Mouse (Mus musculus) limb, embryonic 13.5 days (tissue): ENCODE measurements around the gene Chst8. TPM values are rescaled to one million over a fixed set of nuclear protein-coding genes. Genes with fewer than 3 reads are reported as not detected.

Source experiments
- ATAC-seq: fragments of 200-750 bp; cut with Nextera tagmentation; 2 replicates; pipeline ENCODE4 v1.8.0; 2017; ENCODE audit warnings: low read depth, moderate number of reproducible peaks, moderate TSS enrichment; ENCODE audit not compliant: low FRiP score
- H3K27ac ChIP-seq: fragments of 300-500 bp; sonication (generic); 2 replicates; pipeline ENCODE4 v1.5.1; 2015; ENCODE audit warnings: inconsistent platforms, mild to moderate bottlenecking, moderate library complexity
- H3K27me3 ChIP-seq: fragments of 300-500 bp; sonication (generic); 2 replicates; pipeline ENCODE4 v1.6.1; 2015; ENCODE audit warnings: mild to moderate bottlenecking, inconsistent platforms
- H3K36me3 ChIP-seq: fragments of 300-500 bp; sonication (generic); 2 replicates; pipeline ENCODE4 v1.6.1; 2015; ENCODE audit warnings: inconsistent platforms, mild to moderate bottlenecking, moderate library complexity
- H3K4me1 ChIP-seq: fragments of 300-500 bp; sonication (generic); 2 replicates; pipeline ENCODE4 v1.6.1; 2015; ENCODE audit warnings: inconsistent platforms
- H3K4me2 ChIP-seq: fragments of 300-500 bp; sonication (generic); replicated peaks from 2 replicates; pipeline ENCODE4 v1.6.1; 2015; ENCODE audit warnings: inconsistent platforms, mild to moderate bottlenecking, moderate library complexity
- H3K4me3 ChIP-seq: fragments of 300-500 bp; sonication (generic); 2 replicates; pipeline ENCODE4 v1.5.1; 2015; ENCODE audit warnings: moderate library complexity, mild to moderate bottlenecking, inconsistent platforms
- H3K9ac ChIP-seq: fragments of 300-500 bp; sonication (generic); 2 replicates; pipeline ENCODE4 v1.6.1; 2015; ENCODE audit warnings: mild to moderate bottlenecking, inconsistent platforms
- H3K9me3 ChIP-seq: fragments of 300-500 bp; sonication (generic); 2 replicates; pipeline ENCODE4 v1.6.1; 2016; ENCODE audit warnings: inconsistent platforms
- WGBS: fragments of 180-500 bp; shearing (Covaris S2); methylation state at CpG from one replicate; pipeline ENCODE4 v1.1.7; 2015; 5-methylcytosine and 5-hydroxymethylcytosine counted together
- polyA plus RNA-seq: library from polyadenylated mRNA; unstranded; fragments of >200 nt; fragmentation: Nextera tagmentation; extraction: Ambion mirVana; gene quantifications from 2 replicates; pipeline ENCODE4 v1.2.1, GENCODE M21; 2015

The Chst8 gene
- polyA plus RNA-seq, 1 experiment from 2014 or later, result 2.2 TPM

DNA sequence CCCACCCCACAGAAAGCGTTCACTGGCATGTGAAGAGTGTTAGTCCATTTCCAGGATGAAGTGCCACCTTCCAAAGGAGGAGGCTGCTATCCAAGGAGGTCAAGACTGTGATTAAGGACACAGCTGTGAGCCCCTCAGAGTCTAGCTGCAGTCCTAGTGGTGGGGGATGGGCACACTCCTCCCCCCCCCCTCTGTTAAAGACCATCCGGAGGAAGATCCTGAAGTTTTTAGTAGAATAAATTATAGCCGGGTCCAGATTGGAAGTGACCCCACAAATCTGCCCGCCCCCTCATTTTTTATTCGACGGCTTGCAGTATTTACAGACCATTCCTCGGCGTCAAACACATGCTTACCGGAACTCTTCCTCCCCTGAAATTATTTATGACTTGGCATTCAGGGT, 114.3 kb downstream of the Chst8 start:
- no peak for ATAC-seq
- H3K4me1 ChIP-seq, result no peaks in the 10 kb centered on the region
- H3K27me3 ChIP-seq, result peaks cover 9% of the 10 kb centered on the region
- H3K9ac ChIP-seq, result no peak overlapping the region
- WGBS, result 63% methylated on average over 9 of the region's 9 CpGs
- no peaks in the 10 kb centered on the region for H3K36me3 ChIP-seq
- no peak overlapping the region for H3K4me2 ChIP-seq
- no peak overlapping the region for H3K27ac ChIP-seq
- no peaks in the 10 kb centered on the region for H3K9me3 ChIP-seq
- no peak overlapping the region for H3K4me3 ChIP-seq

DNA sequence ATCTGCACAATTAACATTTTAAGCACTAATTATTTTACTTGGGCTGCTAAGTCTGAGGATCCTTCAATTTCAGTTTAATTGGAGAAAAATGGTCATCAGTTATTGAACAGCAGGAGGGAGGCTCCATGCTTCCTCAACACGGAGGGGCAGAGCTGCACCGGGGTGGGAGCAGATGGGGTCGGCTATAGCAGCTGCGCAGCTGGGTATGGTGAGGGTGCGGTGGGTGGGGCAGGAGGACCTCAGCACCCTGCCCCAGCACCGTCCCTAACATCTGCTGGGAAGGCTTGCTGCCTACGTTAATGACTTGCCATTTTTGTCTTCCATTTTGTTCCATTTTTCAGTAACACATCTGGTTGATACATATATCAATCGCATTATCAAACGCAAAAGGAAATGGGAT, 116.4 kb downstream of the Chst8 start:
- H3K9me3 ChIP-seq, result no peaks in the 10 kb centered on the region
- 65% methylated on average over 9 of the region's 9 CpGs for WGBS

DNA sequence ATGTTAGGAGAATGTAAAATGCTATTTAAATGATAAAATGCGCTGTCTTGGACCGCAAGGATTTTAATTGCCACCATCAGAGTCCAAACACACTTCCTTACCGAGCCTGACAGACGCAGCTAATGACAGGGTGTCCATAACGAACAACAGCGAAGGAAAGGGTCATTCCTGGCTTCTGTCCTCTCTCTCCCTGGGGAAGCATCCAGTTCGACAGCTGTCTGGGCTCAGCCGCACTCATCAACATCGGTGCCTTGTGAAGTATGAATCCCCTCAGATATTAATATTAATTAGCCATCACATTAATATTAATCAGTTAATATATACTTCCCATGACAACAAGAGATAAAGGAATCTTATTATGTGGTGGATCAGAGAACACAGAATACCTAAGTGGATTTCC, 117.6 kb downstream of the Chst8 start:
- Histone ChIP-seq H3K27ac (no peak overlapping the region), H3K4me1 (0 out of 2 replicates have a peak, but pooled peaks cover 5% of the 10 kb centered on the region), H3K36me3 (no peaks in the 10 kb centered on the region), H3K27me3 (0 out of 2 replicates have a peak, but pooled peaks cover 10% of the 10 kb centered on the region), H3K9me3 (no peaks in the 10 kb centered on the region), H3K4me2 (no peak overlapping the region), H3K4me3 (no peak overlapping the region), H3K9ac (no peak overlapping the region)
- ATAC-seq, result no peak
- WGBS, result 46% methylated on average over 9 of the region's 9 CpGs

More for the DNA sequence above, 116.4 kb downstream of the Chst8 start:
- 0 out of 2 replicates have a peak, but pooled peaks cover 10% of the 10 kb centered on the region for H3K27me3 ChIP-seq
- no peak overlapping the region for H3K4me2 ChIP-seq
- no peak overlapping the region for H3K27ac ChIP-seq
- 0 out of 2 replicates have a peak, but pooled peaks cover 5% of the 10 kb centered on the region for H3K4me1 ChIP-seq
- no peak for ATAC-seq
- no peak overlapping the region for H3K4me3 ChIP-seq
- H3K36me3 ChIP-seq, result no peaks in the 10 kb centered on the region
- no peak overlapping the region for H3K9ac ChIP-seq

DNA sequence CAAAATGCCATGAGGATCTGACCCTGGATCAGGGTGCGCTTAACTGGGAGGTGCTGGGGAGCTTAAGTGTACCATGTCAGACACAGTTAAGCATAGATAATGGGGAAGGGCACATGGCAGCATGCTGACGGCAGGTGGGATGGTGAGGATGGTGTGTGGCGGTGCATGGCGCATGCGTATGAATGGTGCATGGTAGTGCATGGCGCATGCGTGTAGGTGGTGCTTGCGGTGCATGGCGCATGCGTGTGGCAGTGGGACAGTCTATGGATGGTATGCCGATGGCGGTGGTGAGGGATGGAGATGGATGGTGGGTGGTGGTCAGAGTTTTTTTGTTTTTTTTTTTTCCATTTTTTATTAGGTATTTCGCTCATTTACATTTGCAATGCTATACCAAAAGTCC, 118.6 kb downstream of the Chst8 start:
- no peak for ATAC-seq
- 0 out of 2 replicates have a peak, but pooled peaks cover 4% of the 10 kb centered on the region for H3K27me3 ChIP-seq
- H3K4me1 ChIP-seq, result peaks cover 5% of the 10 kb centered on the region; the same call in 1 of the 2 replicates
- H3K9me3 ChIP-seq, result no peaks in the 10 kb centered on the region
- H3K4me2 ChIP-seq, result no peak overlapping the region
- no peak overlapping the region for H3K9ac ChIP-seq
- no peak overlapping the region for H3K27ac ChIP-seq
- no peak overlapping the region for H3K4me3 ChIP-seq
- 96% methylated on average over 13 of the region's 13 CpGs for WGBS
- no peaks in the 10 kb centered on the region for H3K36me3 ChIP-seq

DNA sequence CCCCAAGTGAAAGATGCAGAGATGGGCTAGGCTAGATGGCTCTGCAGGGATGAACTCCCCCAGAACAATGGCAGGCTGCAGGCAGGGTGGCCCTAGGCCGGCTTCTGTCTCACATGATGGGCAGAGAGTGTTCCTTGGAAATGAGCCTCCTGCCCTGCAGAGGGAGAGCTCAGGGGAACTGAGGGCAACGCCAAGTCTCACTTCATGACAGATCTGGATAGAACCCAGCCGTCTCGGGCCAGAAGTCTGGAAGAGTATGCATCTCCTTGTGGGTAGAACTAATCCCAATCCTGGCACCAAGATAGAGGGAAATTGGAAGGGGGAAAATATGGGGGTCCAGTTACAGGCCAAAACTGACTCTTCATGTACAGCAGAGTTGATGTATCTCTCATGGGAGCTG, 119.4 kb downstream of the Chst8 start:
- 0 out of 2 replicates have a peak, but pooled peaks cover 9% of the 10 kb centered on the region for H3K27me3 ChIP-seq
- no peaks in the 10 kb centered on the region for H3K9me3 ChIP-seq
- ATAC-seq, result no peak
- H3K9ac ChIP-seq, result no peak overlapping the region
- H3K4me1 ChIP-seq, result peaks cover 5% of the 10 kb centered on the region; the same call in 1 of the 2 replicates
- H3K4me2 ChIP-seq, result no peak overlapping the region
- H3K27ac ChIP-seq, result no peak overlapping the region
- H3K4me3 ChIP-seq, result no peak overlapping the region
- H3K36me3 ChIP-seq, result no peaks in the 10 kb centered on the region
- 80% methylated on average over 4 of the region's 4 CpGs for WGBS

DNA sequence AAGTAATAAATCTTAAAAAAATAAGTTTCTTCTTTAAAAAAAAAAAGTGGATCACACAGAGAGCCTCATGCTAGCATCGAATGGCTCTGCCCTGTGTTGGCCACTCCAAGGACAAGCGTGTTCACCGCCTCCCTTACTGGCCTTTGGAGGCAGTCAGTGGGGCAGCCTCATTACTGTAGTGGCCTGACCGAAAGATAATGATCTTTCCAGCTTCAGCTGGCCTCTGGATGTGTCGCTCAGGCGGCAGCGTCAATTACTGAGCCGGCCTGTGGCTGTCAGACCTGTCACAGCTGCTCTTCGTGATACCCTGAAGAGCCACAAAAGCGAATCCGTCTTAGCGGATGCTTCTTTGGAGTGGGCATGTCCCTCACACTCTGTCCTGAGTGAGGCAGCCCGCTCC, 122.4 kb downstream of the Chst8 start:
- WGBS, result 52% methylated on average over 13 of the region's 13 CpGs

DNA sequence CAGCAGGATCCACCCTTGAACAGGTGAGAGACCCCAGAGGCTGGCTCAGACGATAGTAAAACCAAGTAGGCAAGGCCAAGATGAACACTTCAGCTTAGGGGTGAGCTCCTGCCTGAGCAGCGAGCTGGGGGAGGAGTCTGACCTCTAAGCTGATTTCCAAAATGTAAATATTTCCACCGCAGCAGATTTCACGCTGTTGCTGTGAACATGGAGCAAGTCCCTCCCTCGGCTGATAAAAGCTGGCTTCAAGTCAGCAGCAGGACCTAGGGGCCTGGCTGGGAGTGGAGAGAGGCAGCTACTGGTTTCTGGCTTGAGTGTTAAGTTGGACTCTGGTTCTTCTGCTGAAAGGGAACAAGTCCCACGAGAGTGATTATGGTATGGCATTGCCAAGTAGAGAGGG, 123.5 kb downstream of the Chst8 start:
- H3K4me3 ChIP-seq, result no peak overlapping the region
- no peak overlapping the region for H3K4me2 ChIP-seq
- 31% methylated on average over 6 of the region's 6 CpGs for WGBS
- no peaks in the 10 kb centered on the region for H3K9me3 ChIP-seq
- peaks cover 26% of the 10 kb centered on the region; the same call in 1 of the 2 replicates for H3K27me3 ChIP-seq
- peaks cover 5% of the 10 kb centered on the region; the same call in 1 of the 2 replicates for H3K4me1 ChIP-seq
- H3K27ac ChIP-seq, result no peak overlapping the region
- 0 out of 2 replicates have a peak, but pooled peaks have one; percentile 15 for ATAC-seq
- no peak overlapping the region for H3K9ac ChIP-seq
- no peaks in the 10 kb centered on the region for H3K36me3 ChIP-seq

More for the DNA sequence above, 122.4 kb downstream of the Chst8 start:
- H3K4me3 ChIP-seq, result no peak overlapping the region
- no peaks in the 10 kb centered on the region for H3K9me3 ChIP-seq
- H3K9ac ChIP-seq, result no peak overlapping the region
- no peak for ATAC-seq
- H3K27ac ChIP-seq, result no peak overlapping the region
- H3K4me2 ChIP-seq, result no peak overlapping the region
- H3K4me1 ChIP-seq, result peaks cover 5% of the 10 kb centered on the region; the same call in 1 of the 2 replicates
- H3K27me3 ChIP-seq, result 0 out of 2 replicates have a peak, but pooled peaks cover 24% of the 10 kb centered on the region
- no peaks in the 10 kb centered on the region for H3K36me3 ChIP-seq

DNA sequence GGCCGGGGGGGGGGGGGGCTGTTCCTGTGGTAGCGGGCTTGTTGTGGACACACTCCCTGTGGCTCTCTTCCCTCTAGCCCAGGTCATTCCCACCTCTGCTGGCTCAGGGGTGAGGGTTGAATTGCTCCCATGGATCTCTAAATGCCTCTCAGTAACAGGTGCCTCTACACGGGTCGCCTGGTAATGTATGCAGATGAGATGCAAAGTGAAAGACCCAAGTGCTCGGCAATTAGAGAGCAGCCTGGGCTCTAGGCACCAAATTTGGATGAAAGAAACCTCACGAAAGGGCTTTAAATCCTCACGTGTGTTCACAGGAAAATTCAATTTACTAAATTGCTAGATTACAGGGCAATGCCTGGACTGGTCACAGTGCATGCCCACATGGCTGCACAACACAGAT, 126.7 kb downstream of the Chst8 start:
- peaks cover 40% of the 10 kb centered on the region for H3K27me3 ChIP-seq
- H3K4me2 ChIP-seq, result no peak overlapping the region
- H3K9ac ChIP-seq, result no peak overlapping the region
- WGBS, result 36% methylated on average over 7 of the region's 7 CpGs
- no peaks in the 10 kb centered on the region for H3K36me3 ChIP-seq
- H3K27ac ChIP-seq, result no peak overlapping the region
- H3K4me1 ChIP-seq, result no peaks in the 10 kb centered on the region; the same call in 1 of the 2 replicates
- ATAC-seq, result no peak
- H3K4me3 ChIP-seq, result no peak overlapping the region
- H3K9me3 ChIP-seq, result no peaks in the 10 kb centered on the region

DNA sequence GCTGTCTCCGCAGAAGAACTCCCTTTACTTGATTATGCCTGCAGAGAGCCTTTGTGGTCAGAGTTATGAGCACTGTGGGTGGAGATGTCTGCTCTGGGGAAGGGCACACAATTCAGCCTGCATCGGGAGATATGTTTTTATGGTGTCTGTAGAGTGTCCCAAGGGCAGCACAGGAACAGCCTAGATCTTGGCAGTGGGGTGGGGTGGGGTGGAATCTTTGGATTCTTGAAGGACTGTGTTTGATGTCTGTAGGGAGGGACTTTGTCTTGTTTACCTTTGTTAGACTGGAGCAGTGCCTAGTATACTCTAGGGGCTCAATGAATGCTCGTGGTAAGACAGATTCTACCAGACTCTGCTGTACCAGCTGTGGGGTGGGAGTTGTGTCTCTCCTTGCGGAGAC, 127.3 kb downstream of the Chst8 start:
- Histone ChIP-seq H3K4me3 (no peak overlapping the region), H3K4me1 (peaks cover under 1% of the 10 kb centered on the region), H3K36me3 (no peaks in the 10 kb centered on the region), H3K4me2 (no peak overlapping the region), H3K27ac (no peak overlapping the region), H3K27me3 (peaks cover 44% of the 10 kb centered on the region), H3K9me3 (no peaks in the 10 kb centered on the region), H3K9ac (no peak overlapping the region)
- 66% methylated on average over 4 of the region's 4 CpGs for WGBS
- ATAC-seq, result no peak

DNA sequence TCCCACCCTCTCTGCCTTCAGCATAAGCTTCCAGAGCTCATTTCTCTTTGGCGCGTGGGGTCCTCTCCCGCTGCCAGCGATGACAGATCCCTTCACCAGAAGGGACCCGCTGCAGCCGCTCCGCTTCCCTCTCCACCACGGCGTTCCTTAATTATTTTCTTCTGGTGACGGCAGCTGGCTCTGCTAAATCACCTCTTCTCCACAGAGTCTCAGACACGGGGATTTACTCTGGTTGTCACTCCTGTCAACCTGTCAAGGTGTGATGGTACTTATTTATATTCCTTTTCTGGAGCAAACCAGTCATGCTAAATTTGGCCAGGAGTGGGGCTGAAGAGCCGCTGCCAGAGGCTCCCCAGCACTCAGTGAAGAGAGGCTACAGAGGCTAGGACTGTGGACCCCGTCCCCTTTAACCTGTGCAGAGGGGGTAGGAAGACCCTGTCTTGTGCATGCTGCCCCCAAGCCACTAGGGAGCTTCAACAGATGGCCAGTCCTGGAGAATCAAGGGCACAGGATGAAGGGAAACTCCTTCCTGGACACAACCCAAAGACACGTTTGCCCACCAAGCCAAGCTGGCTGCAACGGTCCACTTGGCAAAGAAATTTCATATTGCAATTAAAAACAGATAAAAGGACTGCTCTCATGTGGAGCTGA, 131.6 kb downstream of the Chst8 start:
- H3K9ac ChIP-seq, result no peak overlapping the region
- no peaks in the 10 kb centered on the region for H3K36me3 ChIP-seq
- peaks cover 8% of the 10 kb centered on the region for H3K4me1 ChIP-seq
- ATAC-seq, result no peak
- H3K27ac ChIP-seq, result no peak overlapping the region
- H3K4me3 ChIP-seq, result no peak overlapping the region
- H3K27me3 ChIP-seq, result peaks cover 39% of the 10 kb centered on the region
- 29% methylated on average over 15 of the region's 15 CpGs for WGBS
- H3K9me3 ChIP-seq, result no peaks in the 10 kb centered on the region
- H3K4me2 ChIP-seq, result no peak overlapping the region

DNA sequence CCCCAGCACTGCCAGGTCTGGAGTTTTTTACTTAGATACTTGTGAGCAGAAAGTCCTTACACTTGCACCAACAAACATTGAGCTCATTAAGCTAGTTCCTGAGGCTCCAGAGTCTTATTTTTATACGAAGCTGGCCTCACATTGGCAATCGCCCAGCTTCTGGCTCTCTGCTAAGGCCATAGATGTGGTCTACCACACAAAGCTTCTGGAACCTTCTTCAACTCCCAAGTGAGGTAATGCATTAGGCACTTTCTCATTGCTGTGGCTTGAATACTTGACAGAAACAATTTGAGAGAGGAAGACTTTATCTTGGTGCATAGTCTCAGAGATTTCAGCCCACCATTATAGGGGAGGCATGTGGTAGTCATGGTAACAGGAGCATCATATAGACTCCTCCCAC, 132.6 kb downstream of the Chst8 start:
- H3K4me3 ChIP-seq, result no peak overlapping the region
- 52% methylated on average over 2 of the region's 2 CpGs for whole genome bisulfite sequencing
- no peak overlapping the region for H3K4me2 ChIP-seq
- H3K9me3 ChIP-seq, result no peaks in the 10 kb centered on the region
- H3K4me1 ChIP-seq, result peaks cover 18% of the 10 kb centered on the region
- no peaks in the 10 kb centered on the region for H3K36me3 ChIP-seq
- H3K27ac ChIP-seq, result no peak overlapping the region
- no peak for ATAC-seq
- peaks cover 43% of the 10 kb centered on the region for H3K27me3 ChIP-seq
- H3K9ac ChIP-seq, result no peak overlapping the region

DNA sequence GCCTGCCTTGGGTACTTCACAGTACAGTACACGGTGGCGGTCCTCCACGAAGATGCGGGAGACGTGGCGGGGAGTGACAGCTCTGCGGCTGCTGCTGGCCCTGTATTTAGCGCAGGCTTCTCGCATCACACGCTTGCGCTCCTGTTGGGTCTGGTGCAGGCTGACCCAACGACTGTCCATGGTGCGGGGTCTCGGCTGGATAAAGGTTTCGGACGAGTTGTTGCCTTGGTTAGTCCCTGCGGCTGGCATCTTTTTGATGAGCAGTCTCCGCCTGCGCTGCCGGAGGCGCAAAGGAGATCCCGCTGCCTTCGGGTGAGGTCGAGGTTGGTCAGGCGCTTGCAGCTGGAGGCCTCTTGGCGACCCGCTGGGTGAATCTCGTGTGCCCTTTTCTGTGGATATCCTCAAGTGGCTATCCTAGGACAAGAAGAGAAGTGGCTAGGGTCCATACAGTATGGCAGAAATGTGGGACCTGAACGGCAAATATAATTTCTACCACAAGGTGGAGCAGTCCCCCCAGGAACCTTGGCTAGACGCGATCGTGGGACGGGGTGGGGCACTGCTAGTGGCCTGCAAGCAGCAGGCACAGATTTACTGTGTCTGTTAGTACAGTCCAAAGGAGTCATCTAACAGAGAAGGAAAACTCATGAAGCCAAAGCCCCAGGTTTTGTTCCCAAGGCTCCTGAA, 136.5 kb downstream of the Chst8 start:
- Histone ChIP-seq H3K9ac (0 out of 2 replicates have a peak overlapping the region, but pooled peaks have one; percentile 19), H3K4me1 (peaks cover 19% of the 10 kb centered on the region), H3K4me2 (peak overlapping the region; percentile 63), H3K4me3 (peak overlapping the region; percentile 33), H3K27ac (no peak overlapping the region), H3K9me3 (no peaks in the 10 kb centered on the region), H3K36me3 (no peaks in the 10 kb centered on the region), H3K27me3 (peaks cover 52% of the 10 kb centered on the region)
- ATAC-seq, result peak; percentile 71; the same call in 1 of the 2 replicates
- 12% methylated on average over 33 of the region's 33 CpGs for WGBS
